Mouse (Mus musculus): Measurements from ENCODE around the gene Gm10053.

Gm10053 gene

GRCm38 (mm10) chr19:24897896-24898736 is 22.6 kb downstream of the Gm10053 start:
- no peak for TF ChIP-seq NANOG (IDR thresholded peaks at IDR 0.05; ENCODE audit: borderline replicate concordance, low read length)
- no peak for TF ChIP-seq POU5F1 (IDR thresholded peaks at IDR 0.05; ENCODE audit: borderline replicate concordance, low read length)
- TF ChIP-seq CTCF (conservative IDR thresholded peaks at IDR 0.05; ENCODE audit: low read length) = no peak
- Histone ChIP-seq H3K9me3 (ENCODE audit: low read length) (no peaks in the 10 kb centered on the region), H3K36me3 (ENCODE audit: insufficient read depth, low read length) (no peaks in the 10 kb centered on the region), H3K27me3 (ENCODE audit: insufficient read depth, low read length) (peaks cover 77% of the 10 kb centered on the region), H3K4me3 (replicated peaks; ENCODE audit: low read length) (peak overlapping the region; percentile 67), H3K4me1 (replicated peaks; ENCODE audit: low read depth, low read length) (peaks cover 57% of the 10 kb centered on the region)

- peak overlapping the region; percentile 76 for H3K4me3 ChIP-seq (replicated peaks; ENCODE audit: low read length)
- peaks cover 83% of the 10 kb centered on the region for H3K27me3 ChIP-seq (ENCODE audit: insufficient read depth, low read length)
- H3K36me3 ChIP-seq (ENCODE audit: insufficient read depth, low read length) = no peaks in the 10 kb centered on the region
- TF ChIP-seq NANOG (IDR thresholded peaks at IDR 0.05; ENCODE audit: borderline replicate concordance, low read length) (no peak), CTCF (conservative IDR thresholded peaks at IDR 0.05; ENCODE audit: low read length) (no peak), POU5F1 (IDR thresholded peaks at IDR 0.05; ENCODE audit: borderline replicate concordance, low read length) (no peak)
- H3K4me1 ChIP-seq (replicated peaks; ENCODE audit: low read depth, low read length) = peaks cover 57% of the 10 kb centered on the region
- no peaks in the 10 kb centered on the region for H3K9me3 ChIP-seq (ENCODE audit: low read length)
Measured at GRCm38 (mm10) chr19:24898737-24899577, 23.5 kb downstream of the Gm10053 start.

- Histone ChIP-seq H3K4me1 (replicated peaks; ENCODE audit: low read depth, low read length) (peaks cover 57% of the 10 kb centered on the region), H3K4me3 (replicated peaks; ENCODE audit: low read length) (peak overlapping the region; percentile 76), H3K36me3 (ENCODE audit: insufficient read depth, low read length) (no peaks in the 10 kb centered on the region), H3K27me3 (ENCODE audit: insufficient read depth, low read length) (peaks cover 89% of the 10 kb centered on the region), H3K9me3 (ENCODE audit: low read length) (no peaks in the 10 kb centered on the region)
- no peak for TF ChIP-seq NANOG (IDR thresholded peaks at IDR 0.05; ENCODE audit: borderline replicate concordance, low read length)
- no peak for TF ChIP-seq POU5F1 (IDR thresholded peaks at IDR 0.05; ENCODE audit: borderline replicate concordance, low read length)
- TF ChIP-seq CTCF (conservative IDR thresholded peaks at IDR 0.05; ENCODE audit: low read length) = no peak
Measured at GRCm38 (mm10) chr19:24899578-24900544, 24.4 kb downstream of the Gm10053 start.

- Histone ChIP-seq H3K27me3 (ENCODE audit: insufficient read depth, low read length) (peaks cover 87% of the 10 kb centered on the region), H3K4me1 (replicated peaks; ENCODE audit: low read depth, low read length) (peaks cover 57% of the 10 kb centered on the region), H3K4me3 (replicated peaks; ENCODE audit: low read length) (peak within 1 kb of the TSS; percentile 76), H3K36me3 (ENCODE audit: insufficient read depth, low read length) (no peaks in the 10 kb centered on the region), H3K9me3 (ENCODE audit: low read length) (no peaks in the 10 kb centered on the region)
- TF ChIP-seq CTCF (conservative IDR thresholded peaks at IDR 0.05; ENCODE audit: low read length) = no peak
- TF ChIP-seq NANOG (IDR thresholded peaks at IDR 0.05; ENCODE audit: borderline replicate concordance, low read length) = no peak
- TF ChIP-seq POU5F1 (IDR thresholded peaks at IDR 0.05; ENCODE audit: borderline replicate concordance, low read length) = no peak
Measured at GRCm38 (mm10) chr19:24900581-24901220, 25.2 kb downstream of the Gm10053 start, which contains the start of gene Foxd4. TSS of gene Foxd4 (minus strand) at chr19:24901197.

- H3K9me3 ChIP-seq (ENCODE audit: low read length) = no peaks in the 10 kb centered on the region
- H3K36me3 ChIP-seq (ENCODE audit: insufficient read depth, low read length) = no peaks in the 10 kb centered on the region
- H3K4me3 ChIP-seq (replicated peaks; ENCODE audit: low read length) = no peak overlapping the region
- H3K27me3 ChIP-seq (ENCODE audit: insufficient read depth, low read length) = peaks cover 82% of the 10 kb centered on the region
- TF ChIP-seq POU5F1 (IDR thresholded peaks at IDR 0.05; ENCODE audit: borderline replicate concordance, low read length) (no peak), NANOG (IDR thresholded peaks at IDR 0.05; ENCODE audit: borderline replicate concordance, low read length) (no peak), CTCF (conservative IDR thresholded peaks at IDR 0.05; ENCODE audit: low read length) (no peak)
- H3K4me1 ChIP-seq (replicated peaks; ENCODE audit: low read depth, low read length) = peaks cover 54% of the 10 kb centered on the region
Measured at GRCm38 (mm10) chr19:24901666-24902065, 26.2 kb downstream of the Gm10053 start.

- H3K9me3 ChIP-seq (ENCODE audit: low read length) = no peaks in the 10 kb centered on the region
- peaks cover 48% of the 10 kb centered on the region for H3K4me1 ChIP-seq (replicated peaks; ENCODE audit: low read depth, low read length)
- TF ChIP-seq NANOG (IDR thresholded peaks at IDR 0.05; ENCODE audit: borderline replicate concordance, low read length) (no peak), POU5F1 (IDR thresholded peaks at IDR 0.05; ENCODE audit: borderline replicate concordance, low read length) (no peak), CTCF (conservative IDR thresholded peaks at IDR 0.05; ENCODE audit: low read length) (no peak)
- no peak overlapping the region for H3K4me3 ChIP-seq (replicated peaks; ENCODE audit: low read length)
- H3K27me3 ChIP-seq (ENCODE audit: insufficient read depth, low read length) = peaks cover 81% of the 10 kb centered on the region
- H3K36me3 ChIP-seq (ENCODE audit: insufficient read depth, low read length) = no peaks in the 10 kb centered on the region
Measured at GRCm38 (mm10) chr19:24902256-24902655, 26.8 kb downstream of the Gm10053 start.

GRCm38 (mm10) chr19:24902821-24903220 is 27.3 kb downstream of the Gm10053 start:
- Histone ChIP-seq H3K4me1 (replicated peaks; ENCODE audit: low read depth, low read length) (peaks cover 42% of the 10 kb centered on the region), H3K4me3 (replicated peaks; ENCODE audit: low read length) (no peak overlapping the region), H3K9me3 (ENCODE audit: low read length) (no peaks in the 10 kb centered on the region), H3K27me3 (ENCODE audit: insufficient read depth, low read length) (peaks cover 75% of the 10 kb centered on the region), H3K36me3 (ENCODE audit: insufficient read depth, low read length) (no peaks in the 10 kb centered on the region)
- TF ChIP-seq CTCF (conservative IDR thresholded peaks at IDR 0.05; ENCODE audit: low read length) (no peak), POU5F1 (IDR thresholded peaks at IDR 0.05; ENCODE audit: borderline replicate concordance, low read length) (no peak), NANOG (IDR thresholded peaks at IDR 0.05; ENCODE audit: borderline replicate concordance, low read length) (no peak)

Measured in E14TG2a.4 (cell line).